Mouse (Mus musculus) heart, adult 2 months (tissue): ENCODE results near the gene Pigf.

ENCODE experiments used
- CTCF ChIP-seq: fragments of 200-600 bp; IDR thresholded peaks from 2 replicates; pipeline ENCODE4 v1.8.1; 2022; ENCODE audit warnings: antibody characterized with exemption, mild to moderate bottlenecking, moderate library complexity
- EP300 ChIP-seq: fragments of 200-500 bp; IDR thresholded peaks from 2 replicates; pipeline ENCODE4 v1.6.1; 2011; ENCODE audit warnings: low read depth, low read length, control low read depth; ENCODE audit not compliant: insufficient read depth
- POLR2A ChIP-seq: fragments of 200-500 bp; IDR thresholded peaks from 2 replicates; pipeline ENCODE4 v1.6.1; 2011; ENCODE audit warnings: mild to moderate bottlenecking, low read depth, low read length, control low read depth; ENCODE audit not compliant: insufficient read depth

DNA sequence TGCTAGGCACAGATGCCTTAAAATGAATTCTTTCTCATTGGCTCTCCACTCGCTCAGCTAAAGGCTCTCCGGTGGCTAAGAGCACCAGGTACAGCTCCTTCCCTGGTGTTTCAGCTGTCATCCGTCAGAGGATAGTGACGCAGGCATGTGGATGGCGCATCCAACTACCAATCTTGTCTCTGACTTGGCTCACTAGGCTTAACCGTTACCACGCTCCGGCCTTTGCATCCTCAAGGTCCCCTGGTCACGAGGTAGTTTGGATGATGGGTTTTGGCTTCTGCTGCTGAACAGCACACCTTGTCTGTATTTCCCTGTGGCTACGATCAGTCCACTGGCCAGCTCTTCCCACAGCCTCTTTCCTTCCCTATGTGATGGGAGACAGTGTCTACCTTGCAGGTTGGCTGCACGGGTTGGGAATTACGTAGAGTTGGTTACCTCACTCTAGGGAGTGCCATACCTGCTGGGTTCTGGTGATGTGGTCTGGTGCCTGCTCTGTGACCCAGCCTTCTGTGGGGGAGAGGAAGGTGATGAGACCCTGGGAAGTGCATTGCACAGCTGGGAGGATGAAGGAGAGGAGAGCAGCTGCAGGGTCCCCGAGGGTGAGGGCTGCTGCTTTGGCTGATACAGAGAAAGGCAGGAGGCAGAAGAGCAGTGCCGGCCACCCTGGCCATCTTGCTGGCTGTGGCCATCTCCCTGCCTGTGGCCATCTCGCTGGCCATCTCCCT lies 55.0 kb downstream of the Pigf start:
- TF ChIP-seq CTCF (no peak), EP300 (no peak), POLR2A (no peak)
